Mouse (Mus musculus) hindbrain, embryonic 12.5 days (tissue): ENCODE measurements at regions not wholly inside any gene's neighbourhood (a gene's known extent, or its start where the extent isn't known, plus 50 kb on each side); places are given as distances from the start of the nearest gene placed in this dataset.

Source experiments
- ATAC-seq: fragments of 200-750 bp; cut with Nextera tagmentation; 2 replicates; pipeline ENCODE4 v1.8.0; 2017; ENCODE audit warnings: moderate TSS enrichment; ENCODE audit not compliant: low FRiP score
- H3K27ac ChIP-seq: fragments of 300-500 bp; sonication (generic); 2 replicates; pipeline ENCODE4 v1.5.1; 2016; ENCODE audit warnings: mild to moderate bottlenecking
- H3K27me3 ChIP-seq: fragments of 300-500 bp; sonication (generic); 2 replicates; pipeline ENCODE4 v1.6.1; 2016; ENCODE audit warnings: mild to moderate bottlenecking
- H3K36me3 ChIP-seq: fragments of 300-500 bp; sonication (generic); 2 replicates; pipeline ENCODE4 v1.6.1; 2016; ENCODE audit warnings: mild to moderate bottlenecking
- H3K4me1 ChIP-seq: fragments of 300-500 bp; sonication (generic); 2 replicates; pipeline ENCODE4 v1.6.1; 2016
- H3K4me2 ChIP-seq: fragments of 300-500 bp; sonication (generic); replicated peaks from 2 replicates; pipeline ENCODE4 v1.6.1; 2016; ENCODE audit warnings: mild to moderate bottlenecking
- H3K4me3 ChIP-seq: fragments of 300-500 bp; sonication (generic); 2 replicates; pipeline ENCODE4 v1.5.1; 2016; ENCODE audit warnings: mild to moderate bottlenecking
- H3K9ac ChIP-seq: fragments of 300-500 bp; sonication (generic); 2 replicates; pipeline ENCODE4 v1.6.1; 2016; ENCODE audit warnings: mild to moderate bottlenecking, moderate library complexity
- H3K9me3 ChIP-seq: fragments of 300-500 bp; sonication (generic); replicated peaks from 2 replicates; pipeline ENCODE4 v1.6.1; 2016; ENCODE audit warnings: mild to moderate bottlenecking
- WGBS: fragments of 180-500 bp; shearing (Covaris S2); methylation state at CpG from one replicate; pipeline ENCODE4 v1.1.7; 2016; 5-methylcytosine and 5-hydroxymethylcytosine counted together

DNA sequence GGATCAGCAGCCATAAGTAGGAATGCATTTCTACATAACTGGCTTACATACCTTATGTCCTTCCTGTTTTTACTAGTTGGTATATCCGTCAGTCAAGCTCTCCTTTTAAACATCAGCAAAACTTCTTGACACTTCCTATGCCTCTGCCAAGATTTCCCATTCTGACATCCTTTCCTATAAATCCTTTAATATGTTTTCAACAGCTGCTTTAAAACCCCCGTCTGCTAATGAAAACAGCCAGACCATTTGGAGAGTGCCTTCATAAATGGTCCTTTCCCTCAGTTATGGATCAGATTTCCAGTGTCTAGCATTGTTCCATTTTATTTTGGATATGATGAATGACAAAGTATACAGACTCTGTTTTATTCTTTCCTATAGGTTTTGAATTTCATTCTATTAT is 270.7 kb upstream of the Rgmb start:
- no peak for ATAC-seq
- Histone ChIP-seq H3K9ac (no peak overlapping the region), H3K4me1 (no peaks in the 10 kb centered on the region), H3K4me3 (no peak overlapping the region), H3K27me3 (no peaks in the 10 kb centered on the region), H3K9me3 (no peaks in the 10 kb centered on the region), H3K27ac (no peak overlapping the region), H3K4me2 (no peak overlapping the region), H3K36me3 (no peaks in the 10 kb centered on the region)
- WGBS = 75% methylated on average over 2 of the region's 2 CpGs

DNA sequence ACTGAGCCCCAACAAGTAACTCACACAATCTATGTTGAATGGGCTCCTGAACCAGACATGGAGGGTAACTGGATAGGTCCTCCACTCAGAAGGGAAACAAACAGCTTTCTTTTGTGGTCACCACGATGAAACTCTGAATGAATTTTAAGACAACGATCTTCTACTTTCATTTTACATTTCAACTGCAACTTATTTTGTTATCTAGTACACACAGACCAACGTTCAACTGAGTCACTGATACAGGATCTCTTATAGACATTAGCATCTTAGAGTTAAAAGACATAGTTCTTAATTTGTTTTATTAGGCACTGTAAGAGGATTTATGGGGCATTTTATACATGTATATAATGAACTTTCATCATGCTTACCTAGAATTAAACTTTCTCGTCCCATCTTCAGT is 262.1 kb upstream of the Rgmb start:
- no peak overlapping the region for H3K27ac ChIP-seq
- no peak for ATAC-seq
- no peaks in the 10 kb centered on the region for H3K4me1 ChIP-seq
- H3K27me3 ChIP-seq = no peaks in the 10 kb centered on the region
- H3K9me3 ChIP-seq = no peaks in the 10 kb centered on the region
- no peak overlapping the region for H3K4me2 ChIP-seq
- H3K9ac ChIP-seq = no peak overlapping the region
- no peak overlapping the region for H3K4me3 ChIP-seq
- H3K36me3 ChIP-seq = no peaks in the 10 kb centered on the region
- WGBS = 91% methylated on average over 4 of the region's 4 CpGs

GRCm38 (mm10) chr17:16089619-16090280 is 258.9 kb upstream of the Rgmb start:
- peak; percentile 80 for ATAC-seq
- 0 out of 2 replicates have a peak overlapping the region, but pooled peaks have one; percentile 6 for H3K4me2 ChIP-seq

GRCm38 (mm10) chr17:16088879-16089618 is 258.2 kb upstream of the Rgmb start:
- 38% methylated on average over 5 of the region's 5 CpGs for WGBS
- no peaks in the 10 kb centered on the region for H3K9me3 ChIP-seq

More at GRCm38 (mm10) chr17:16089619-16090280, 258.9 kb upstream of the Rgmb start:
- Histone ChIP-seq H3K9me3 (no peaks in the 10 kb centered on the region), H3K27me3 (no peaks in the 10 kb centered on the region), H3K4me3 (no peak overlapping the region), H3K27ac (peak overlapping the region; percentile 90), H3K9ac (no peak overlapping the region), H3K4me1 (no peaks in the 10 kb centered on the region), H3K36me3 (no peaks in the 10 kb centered on the region)
- 63% methylated on average over 8 of the region's 8 CpGs for WGBS

GRCm38 (mm10) chr17:16087046-16087445 is 256.2 kb upstream of the Rgmb start:
- Histone ChIP-seq H3K27ac (no peak overlapping the region), H3K27me3 (no peaks in the 10 kb centered on the region), H3K4me2 (no peak overlapping the region), H3K4me3 (no peak overlapping the region), H3K4me1 (no peaks in the 10 kb centered on the region), H3K36me3 (no peaks in the 10 kb centered on the region), H3K9me3 (no peaks in the 10 kb centered on the region), H3K9ac (no peak overlapping the region)
- no peak for ATAC-seq
- 78% methylated on average over 2 of the region's 2 CpGs for WGBS

More at GRCm38 (mm10) chr17:16088879-16089618, 258.2 kb upstream of the Rgmb start:
- peak overlapping the region; percentile 90 for H3K27ac ChIP-seq
- H3K4me3 ChIP-seq = no peak overlapping the region
- 0 out of 2 replicates have a peak overlapping the region, but pooled peaks have one; percentile 6 for H3K4me2 ChIP-seq
- peak; percentile 99 for ATAC-seq
- no peaks in the 10 kb centered on the region for H3K36me3 ChIP-seq
- no peak overlapping the region for H3K9ac ChIP-seq
- no peaks in the 10 kb centered on the region for H3K4me1 ChIP-seq
- no peaks in the 10 kb centered on the region for H3K27me3 ChIP-seq

GRCm38 (mm10) chr17:16082842-16083241 is 252.0 kb upstream of the Rgmb start:
- Histone ChIP-seq H3K9ac (no peak overlapping the region), H3K4me2 (no peak overlapping the region), H3K4me1 (no peaks in the 10 kb centered on the region), H3K9me3 (no peaks in the 10 kb centered on the region), H3K36me3 (no peaks in the 10 kb centered on the region), H3K27me3 (no peaks in the 10 kb centered on the region), H3K27ac (no peak overlapping the region), H3K4me3 (no peak overlapping the region)
- ATAC-seq = no peak
- 87% methylated on average over 3 of the region's 3 CpGs for WGBS

GRCm38 (mm10) chr17:16078549-16078948 is 247.7 kb upstream of the Rgmb start:
- H3K4me3 ChIP-seq = no peak overlapping the region
- WGBS = 54% methylated on average over 3 of the region's 3 CpGs
- H3K9ac ChIP-seq = no peak overlapping the region
- H3K36me3 ChIP-seq = no peaks in the 10 kb centered on the region
- H3K27ac ChIP-seq = no peak overlapping the region
- H3K9me3 ChIP-seq = no peaks in the 10 kb centered on the region
- H3K27me3 ChIP-seq = no peaks in the 10 kb centered on the region
- H3K4me1 ChIP-seq = no peaks in the 10 kb centered on the region
- 0 out of 2 replicates have a peak, but pooled peaks have one; percentile 56 for ATAC-seq
- no peak overlapping the region for H3K4me2 ChIP-seq

DNA sequence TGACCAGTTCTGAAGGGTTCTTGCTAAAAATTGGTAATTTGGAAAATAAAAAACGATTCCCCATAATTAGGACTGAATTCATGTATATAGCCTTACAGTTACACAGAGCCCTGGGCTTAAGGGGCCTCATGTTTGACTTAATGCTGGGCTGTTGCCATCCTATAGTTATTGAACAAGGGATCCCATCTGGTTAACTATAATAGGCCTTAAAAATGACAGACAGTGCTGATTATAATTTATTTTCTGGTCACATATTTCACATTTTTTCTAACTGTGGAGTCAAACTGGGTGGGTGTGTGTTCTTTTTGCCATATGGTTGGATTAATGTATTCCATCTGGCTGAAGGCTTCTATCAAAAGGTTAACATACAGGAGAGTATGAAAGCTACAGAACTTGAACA is 238.5 kb upstream of the Rgmb start:
- no peak overlapping the region for H3K4me3 ChIP-seq
- no peak for ATAC-seq
- no peak overlapping the region for H3K4me2 ChIP-seq
- H3K27me3 ChIP-seq = no peaks in the 10 kb centered on the region
- H3K4me1 ChIP-seq = no peaks in the 10 kb centered on the region
- H3K9me3 ChIP-seq = no peaks in the 10 kb centered on the region
- WGBS = 42% methylated on average over 1 of the region's 1 CpGs
- H3K27ac ChIP-seq = no peak overlapping the region
- no peak overlapping the region for H3K9ac ChIP-seq
- no peaks in the 10 kb centered on the region for H3K36me3 ChIP-seq

- Histone ChIP-seq H3K4me2 (no peak overlapping the region), H3K9ac (no peak overlapping the region), H3K4me1 (no peaks in the 10 kb centered on the region), H3K4me3 (no peak overlapping the region), H3K36me3 (no peaks in the 10 kb centered on the region), H3K27ac (no peak overlapping the region), H3K9me3 (no peaks in the 10 kb centered on the region), H3K27me3 (no peaks in the 10 kb centered on the region)
- 89% methylated on average over 2 of the region's 2 CpGs for WGBS
- ATAC-seq = no peak
Observed at GRCm38 (mm10) chr17:16067858-16068257, 237.0 kb upstream of the Rgmb start.

- H3K36me3 ChIP-seq = no peaks in the 10 kb centered on the region
- H3K4me3 ChIP-seq = no peak overlapping the region
- no peak for ATAC-seq
- no peak overlapping the region for H3K9ac ChIP-seq
- no peaks in the 10 kb centered on the region for H3K9me3 ChIP-seq
- no peaks in the 10 kb centered on the region for H3K4me1 ChIP-seq
- WGBS = 58% methylated on average over 3 of the region's 3 CpGs
- H3K4me2 ChIP-seq = no peak overlapping the region
- no peaks in the 10 kb centered on the region for H3K27me3 ChIP-seq
- no peak overlapping the region for H3K27ac ChIP-seq
Observed at GRCm38 (mm10) chr17:16054481-16054880, 223.6 kb upstream of the Rgmb start.

- Histone ChIP-seq H3K9ac (no peak overlapping the region), H3K4me3 (no peak overlapping the region), H3K4me1 (no peaks in the 10 kb centered on the region), H3K27me3 (no peaks in the 10 kb centered on the region), H3K4me2 (no peak overlapping the region), H3K27ac (no peak overlapping the region), H3K9me3 (no peaks in the 10 kb centered on the region), H3K36me3 (no peaks in the 10 kb centered on the region)
- ATAC-seq = no peak
- 67% methylated on average over 5 of the region's 5 CpGs for WGBS
Observed at GRCm38 (mm10) chr17:16051713-16052112, 220.9 kb upstream of the Rgmb start.

DNA sequence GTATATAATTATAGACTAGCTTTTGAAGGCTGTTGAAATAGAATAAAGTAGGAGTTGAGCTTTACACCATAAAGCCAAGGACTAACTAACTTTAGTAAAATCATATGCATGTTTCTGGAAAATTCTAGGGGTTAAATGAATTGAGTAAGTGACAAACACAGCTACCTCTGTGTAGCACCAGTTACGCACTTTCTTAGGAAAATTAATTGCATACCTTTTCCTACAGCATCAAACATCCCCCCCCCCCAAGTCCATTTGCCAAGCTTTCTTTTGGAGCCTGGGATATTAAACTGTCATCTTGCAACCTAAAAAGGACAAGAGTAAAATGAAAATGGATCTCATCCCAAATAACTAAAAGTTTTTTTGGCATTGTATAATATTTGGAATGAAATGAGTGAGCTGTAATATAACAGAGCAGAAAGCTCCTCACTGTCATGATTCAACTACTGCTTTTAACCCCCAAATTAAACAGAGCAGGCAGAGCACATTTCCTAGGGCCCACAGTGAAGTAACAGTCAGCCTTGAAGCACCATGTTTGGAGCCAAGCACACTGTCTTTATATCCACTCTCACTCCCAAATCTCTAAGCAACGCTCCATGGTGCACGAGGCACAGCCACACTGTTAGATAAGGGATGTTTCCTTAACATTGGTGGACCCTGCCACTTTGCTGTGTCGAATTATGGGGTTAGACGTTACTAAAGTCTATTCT is 210.9 kb upstream of the Rgmb start:
- Histone ChIP-seq H3K4me3 (no peak overlapping the region), H3K36me3 (no peaks in the 10 kb centered on the region), H3K9ac (no peak overlapping the region), H3K4me2 (no peak overlapping the region), H3K9me3 (no peaks in the 10 kb centered on the region), H3K27me3 (no peaks in the 10 kb centered on the region), H3K27ac (no peak overlapping the region), H3K4me1 (no peaks in the 10 kb centered on the region)
- ATAC-seq = no peak
- WGBS = 78% methylated on average over 5 of the region's 5 CpGs
